Mouse (Mus musculus) G1E (cell line): ENCODE results near the gene Scaf11.

Experiments
- CTCF ChIP-seq: IDR thresholded peaks from 2 replicates; pipeline ENCODE4 v1.5.1; 2012; ENCODE audit warnings: low read depth, low read length, inconsistent platforms, mixed read lengths
- POLR2AphosphoS5 ChIP-seq: IDR thresholded peaks from 2 replicates; pipeline ENCODE4 v1.6.1; 2012; ENCODE audit warnings: low read depth, low read length, inconsistent platforms; ENCODE audit not compliant: insufficient replicate concordance
- TAL1 ChIP-seq: conservative IDR thresholded peaks from 2 replicates; pipeline ENCODE4 v1.6.1; 2012; ENCODE audit warnings: low read depth, low read length, inconsistent platforms, mixed read lengths

GRCm38 (mm10) chr15:96372628-96373027, 88.0 kb downstream of the Scaf11 start:
- TF ChIP-seq CTCF (no peak), TAL1 (no peak), POLR2AphosphoS5 (no peak)
